Mouse (Mus musculus): ENCODE measurements at regions not wholly inside any gene's neighbourhood (a gene's known extent, or its start where the extent isn't known, plus 50 kb on each side); places are given as distances from the start of the nearest gene placed in this dataset.

DNA sequence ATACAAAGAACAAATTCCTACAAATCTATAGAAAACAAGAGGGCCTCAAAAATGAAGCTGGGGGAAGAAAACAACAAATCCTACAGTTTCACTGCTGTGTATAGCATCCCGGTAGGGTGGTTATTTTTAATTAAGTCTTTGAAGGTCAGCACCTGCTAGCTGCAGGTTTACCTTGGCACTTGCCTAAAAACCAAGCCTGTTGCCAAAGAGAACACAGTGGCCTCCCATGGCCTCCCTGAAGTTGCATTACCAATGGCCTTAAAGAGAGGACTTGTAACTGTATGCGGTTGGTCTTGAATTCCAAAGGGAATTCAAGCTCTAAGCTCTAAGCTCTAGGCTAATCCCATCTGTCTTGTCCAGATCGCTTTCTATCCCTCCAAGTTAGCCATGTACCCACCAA, 169.7 kb upstream of the Ankrd55 start:
- no peak for DNase-seq (ENCODE audit: low spot score in 2 of 2)

DNA sequence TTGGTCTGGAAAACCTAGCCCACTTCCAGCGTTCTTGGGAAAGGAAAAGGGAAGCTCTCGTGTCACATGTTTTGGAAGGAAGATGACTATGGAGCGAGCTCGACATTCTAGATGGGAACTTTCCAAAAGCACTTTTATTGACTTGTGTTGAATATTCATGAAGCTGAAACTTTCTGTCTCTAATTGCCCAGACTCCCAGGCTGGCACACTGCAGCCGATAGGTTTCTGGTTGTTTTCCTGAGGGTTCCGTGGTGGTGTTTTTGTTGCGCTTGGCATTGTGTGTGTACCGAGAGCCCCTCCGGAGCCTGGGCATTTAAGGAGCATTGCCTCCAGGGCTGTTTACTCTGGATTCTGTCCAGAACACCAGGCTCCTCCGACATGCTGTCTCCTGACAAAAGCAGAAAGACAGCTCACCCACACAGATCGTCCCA, 168.6 kb upstream of the Ankrd55 start:
- peak; percentile 32 to 46 for DNase-seq (ENCODE audit: low spot score in 2 of 2)

DNA sequence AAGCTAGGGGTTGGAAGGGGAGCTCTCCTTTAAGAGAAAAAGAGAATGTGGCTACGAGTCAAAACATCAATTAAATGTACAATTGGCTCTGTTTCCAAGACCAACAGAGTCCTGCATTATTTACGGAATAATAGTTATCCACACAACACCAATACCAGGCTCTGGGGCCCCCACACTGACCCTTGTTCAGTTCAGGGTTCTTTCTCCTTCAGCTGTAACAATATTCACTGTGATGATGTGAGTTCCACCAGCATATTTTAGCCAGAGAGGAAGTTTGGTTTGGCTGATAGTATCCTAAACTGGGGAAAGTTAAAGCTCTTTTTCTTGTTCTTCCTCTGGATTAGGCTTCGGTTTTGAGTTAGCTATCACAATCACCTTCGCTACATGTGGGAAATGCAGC, 167.9 kb upstream of the Ankrd55 start:
- no peak for DNase-seq (ENCODE audit: low spot score in 2 of 2)

GRCm38 (mm10) chr13:112121110-112121509, 167.1 kb upstream of the Ankrd55 start:
- no peak for DNase-seq (ENCODE audit: low spot score in 2 of 2)

DNA sequence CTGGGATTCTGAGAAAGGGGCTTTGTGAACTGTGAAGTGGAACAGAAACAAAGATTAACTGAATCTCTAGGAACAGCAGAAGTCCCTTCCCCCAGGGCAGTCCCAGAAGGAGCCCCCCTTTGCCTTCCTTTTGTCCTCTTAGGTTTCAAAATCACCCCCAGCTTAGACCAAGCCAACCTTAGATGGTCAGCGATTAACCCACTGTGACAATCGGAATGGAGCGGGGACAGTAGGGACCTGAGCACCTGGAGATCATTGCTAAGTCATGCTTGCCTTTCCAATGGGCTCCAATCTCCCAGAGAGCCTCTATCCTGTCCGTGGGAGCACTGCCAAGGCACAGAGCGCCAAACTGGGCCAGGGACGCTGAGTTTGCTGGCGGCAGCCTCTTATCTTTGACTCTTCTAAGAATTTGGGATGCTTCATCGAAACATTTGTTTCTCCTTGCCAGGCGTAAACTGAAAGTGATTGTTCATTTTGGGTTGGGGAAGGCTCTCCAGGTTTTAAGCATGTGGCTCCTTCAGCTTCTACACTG, 165.3 kb upstream of the Ankrd55 start:
- DNase-seq (ENCODE audit: low spot score in 2 of 2) = no peak

- DNase-seq (ENCODE audit: low spot score in 2 of 2) = no peak
These were observed 162.3 kb upstream of the Ankrd55 start for GRCm38 (mm10) chr13:112125769-112126469.

- no peak for DNase-seq (ENCODE audit: low spot score in 2 of 2)
These were observed 158.0 kb upstream of the Ankrd55 start for GRCm38 (mm10) chr13:112130220-112130619.

DNA sequence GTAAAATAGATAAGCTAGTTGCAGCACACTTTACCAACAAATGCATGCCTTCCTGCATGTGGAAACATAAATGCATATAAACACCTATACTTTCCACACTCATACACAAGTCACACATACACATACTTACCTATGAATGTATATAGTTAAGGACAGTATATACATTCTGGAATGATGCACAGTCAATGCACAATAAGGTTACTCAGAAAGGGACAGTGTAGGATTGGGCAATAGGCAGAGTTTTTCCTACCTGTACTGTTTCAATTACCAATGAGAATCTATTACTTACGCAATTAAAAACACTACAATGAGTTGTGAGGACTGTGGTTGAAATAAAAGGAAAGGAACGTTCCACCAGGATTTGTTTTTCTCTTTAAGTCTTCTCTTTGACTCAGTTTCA, 157.5 kb upstream of the Ankrd55 start:
- no peak for DNase-seq (ENCODE audit: low spot score in 2 of 2)

DNA sequence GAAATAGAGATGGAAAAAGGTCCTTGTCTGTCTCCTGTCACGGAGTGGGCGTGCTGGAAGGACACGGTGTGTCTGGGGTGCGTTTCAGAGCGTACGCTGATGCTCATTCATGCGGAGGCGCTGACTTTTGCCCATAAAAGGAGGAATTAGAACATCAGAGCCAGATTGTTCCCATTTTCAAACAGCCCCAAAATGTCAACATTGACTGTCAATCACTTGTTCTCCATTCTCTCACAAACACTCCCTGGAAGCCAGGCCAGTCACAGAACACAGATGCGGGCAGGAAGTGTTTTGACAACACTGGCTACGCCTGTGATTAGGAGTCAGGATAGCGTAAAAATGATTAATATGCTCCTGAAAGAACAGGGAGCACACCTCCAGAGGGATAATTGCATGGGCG, 157.1 kb upstream of the Ankrd55 start:
- peak in 1 of 2 experiments; percentile 27 for DNase-seq (ENCODE audit: low spot score in 2 of 2)

DNA sequence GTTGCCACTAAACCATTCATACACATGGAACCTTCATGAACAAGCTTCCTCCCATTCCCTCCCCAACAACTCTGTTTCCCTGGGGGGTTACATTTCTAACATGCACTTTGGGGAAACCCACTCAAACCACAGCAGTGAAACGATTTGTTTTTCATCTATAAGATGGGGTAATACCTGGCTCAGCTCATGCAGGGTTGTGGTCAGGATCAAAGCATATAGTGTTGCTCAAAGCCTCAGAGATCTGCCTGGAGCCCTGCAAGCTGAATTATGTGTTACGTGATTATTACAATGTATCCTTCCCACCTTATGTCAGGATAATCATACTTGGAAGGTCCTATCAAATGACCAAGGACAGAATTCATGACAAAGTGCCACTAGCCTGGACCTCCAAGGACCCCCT, 154.5 kb upstream of the Ankrd55 start:
- no peak for DNase-seq (ENCODE audit: low spot score in 2 of 2)

DNA sequence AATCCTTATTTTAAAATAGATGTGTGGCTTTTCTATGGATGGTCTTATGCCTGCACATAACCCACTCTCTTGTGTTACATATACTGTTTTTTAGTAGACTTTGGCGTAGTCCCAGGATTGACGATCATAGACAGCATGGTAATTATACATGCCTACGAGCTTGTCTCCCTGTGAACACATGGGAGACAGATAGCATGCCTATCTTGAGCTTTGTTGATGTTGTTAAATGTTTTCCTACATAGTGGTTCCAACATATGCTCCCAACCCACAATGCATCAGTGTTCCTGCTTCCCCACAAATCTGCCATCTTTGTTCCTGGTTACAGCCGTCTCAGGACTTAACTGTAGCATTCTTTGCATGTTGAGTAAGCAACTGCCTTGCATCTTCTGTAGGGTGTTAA, 153.6 kb upstream of the Ankrd55 start:
- DNase-seq (ENCODE audit: low spot score in 2 of 2) = no peak

- DNase-seq (ENCODE audit: low spot score in 2 of 2) = no peak
These were observed 152.5 kb upstream of the Ankrd55 start for GRCm38 (mm10) chr13:112135777-112136176.

GRCm38 (mm10) chr13:112136850-112137249, 151.4 kb upstream of the Ankrd55 start:
- no peak for DNase-seq (ENCODE audit: low spot score in 2 of 2)

- no peak for DNase-seq (ENCODE audit: low spot score in 2 of 2)
These were observed 147.4 kb upstream of the Ankrd55 start for GRCm38 (mm10) chr13:112140871-112141270.

DNA sequence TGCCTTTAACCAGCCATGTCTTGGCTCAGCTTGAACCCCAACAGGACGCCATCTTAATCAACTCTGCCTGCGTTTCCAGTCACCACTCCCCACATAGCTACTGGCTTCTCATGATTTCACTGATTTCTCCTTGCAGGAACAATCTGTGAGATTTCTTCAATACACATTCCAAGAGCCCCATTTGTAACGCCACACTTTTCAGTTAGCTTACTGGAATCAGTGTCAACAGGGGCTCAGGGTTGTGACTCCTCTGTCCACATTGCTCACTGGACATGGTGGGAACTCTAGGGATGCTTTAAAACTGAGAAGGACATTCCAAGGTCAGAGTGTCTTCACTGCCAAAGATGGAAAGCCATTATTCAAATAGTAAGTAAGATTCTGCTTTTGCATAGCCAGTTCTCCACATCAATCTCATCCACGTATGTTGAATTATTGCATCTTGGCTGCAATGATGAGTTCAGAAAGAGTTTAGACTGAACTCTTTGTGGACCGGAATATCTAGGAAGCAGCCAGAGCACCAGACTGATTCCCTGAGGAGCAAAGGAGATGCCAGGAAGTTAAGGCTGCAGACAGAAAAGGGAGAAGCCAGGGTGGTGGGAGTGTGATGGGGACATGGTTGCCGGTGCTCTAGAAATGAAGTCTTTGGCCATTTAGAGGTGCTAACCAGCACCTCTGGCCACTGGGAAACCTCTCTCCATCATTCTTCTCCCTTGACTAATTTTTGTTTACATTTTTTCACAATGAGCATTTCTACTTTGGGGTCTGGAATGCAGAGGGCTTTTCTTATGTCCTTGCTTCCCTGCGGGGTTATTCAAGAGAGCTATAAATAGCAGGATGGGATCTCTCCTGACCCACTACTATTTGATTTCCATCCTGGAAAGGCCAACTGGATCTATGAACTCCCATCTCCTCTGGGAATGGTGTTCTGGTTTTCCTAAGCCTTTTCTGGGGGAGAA, 143.6 kb upstream of the Ankrd55 start:
- DNase-seq (ENCODE audit: low spot score in 2 of 2) = no peak

DNA sequence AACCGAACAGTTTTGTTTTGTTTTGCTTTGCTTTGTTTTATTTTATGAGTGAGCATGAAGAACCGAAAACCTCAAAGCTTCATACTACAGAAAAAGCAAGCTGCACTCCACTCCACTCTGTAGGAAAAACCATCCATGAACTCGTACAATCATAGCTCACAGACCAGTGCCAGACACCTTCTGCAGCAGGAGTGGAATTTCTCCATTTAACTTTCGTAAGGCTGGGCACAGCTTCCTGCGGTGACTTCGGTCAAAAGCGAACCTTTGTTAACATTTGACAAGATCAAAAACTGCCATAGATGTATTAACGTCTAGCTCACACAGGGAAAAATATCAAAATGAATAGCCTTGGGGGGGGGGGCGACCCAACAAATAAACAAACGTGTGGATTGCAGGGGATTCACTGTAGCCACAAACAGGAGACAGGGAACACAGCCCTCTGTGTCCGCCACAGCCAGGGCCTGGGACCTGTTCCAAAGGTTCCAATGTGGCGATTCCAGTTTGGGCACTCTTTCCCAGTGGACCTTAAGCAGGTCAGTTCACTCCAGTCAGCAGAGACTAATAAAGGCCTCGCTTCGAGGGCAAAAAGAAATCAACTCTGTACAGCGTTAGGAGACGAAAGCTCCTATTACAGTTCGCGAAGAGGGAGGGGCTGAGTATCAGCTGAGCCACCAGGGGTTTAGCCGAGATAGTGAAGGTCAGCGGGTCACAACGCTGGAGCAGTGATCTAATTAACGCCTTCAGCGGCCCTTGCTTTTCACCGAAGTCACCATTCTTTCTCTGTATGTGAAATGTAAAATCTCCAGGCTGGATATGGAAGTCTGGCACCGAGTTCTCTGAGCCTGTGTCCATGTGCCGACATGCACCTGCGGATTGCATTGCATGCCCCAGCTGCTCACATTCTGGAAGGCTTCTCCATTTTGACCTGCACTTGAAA, 135.4 kb upstream of the Ankrd55 start:
- peak; percentile 40 to 47 for DNase-seq (ENCODE audit: low spot score in 2 of 2)

- peak; percentile 21 to 45 for DNase-seq (ENCODE audit: low spot score in 2 of 2)
These were observed 134.5 kb upstream of the Ankrd55 start for GRCm38 (mm10) chr13:112153681-112154127.

GRCm38 (mm10) chr13:112159430-112160172, 128.7 kb upstream of the Ankrd55 start:
- no peak for DNase-seq (ENCODE audit: low spot score in 2 of 2)

- DNase-seq (ENCODE audit: low spot score in 2 of 2) = peak; percentile 55
These were observed 128.0 kb upstream of the Ankrd55 start for GRCm38 (mm10) chr13:112160173-112160641.

DNA sequence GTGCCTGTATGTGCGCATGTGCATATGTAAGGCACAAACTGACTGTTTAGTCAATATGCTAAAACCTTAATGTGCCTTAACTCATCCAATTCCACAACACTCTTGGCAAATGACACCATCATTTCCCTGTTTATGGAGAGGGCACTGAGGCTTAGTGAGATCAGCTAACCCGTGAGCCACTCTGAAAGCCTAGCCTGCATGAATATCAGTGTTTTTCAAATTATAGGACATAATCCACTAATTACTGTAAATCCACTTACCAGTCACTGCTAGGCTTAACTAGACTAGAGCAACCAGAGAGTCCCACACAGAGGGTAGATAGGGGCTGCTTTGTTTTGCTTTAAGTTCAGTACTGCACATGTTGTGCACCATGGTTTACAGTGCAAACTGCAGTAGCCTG, 127.5 kb upstream of the Ankrd55 start:
- DNase-seq (ENCODE audit: low spot score in 2 of 2) = no peak

Measured in layer of hippocampus, postnatal 10 days (tissue).